Mouse (Mus musculus) stomach, embryonic 16.5 days (tissue): ENCODE data around the gene Chd3. TPM values are rescaled to one million over a fixed set of nuclear protein-coding genes. Genes with fewer than 3 reads are reported as not detected.

Source experiments
- ATAC-seq: fragments of 200-750 bp; cut with Nextera tagmentation; 2 replicates; pipeline ENCODE4 v1.8.0; 2017; ENCODE audit warnings: moderate number of reproducible peaks, moderate TSS enrichment; ENCODE audit not compliant: insufficient read depth, low FRiP score
- H3K27ac ChIP-seq: fragments of 300-500 bp; sonication (generic); 2 replicates; pipeline ENCODE4 v1.5.1; 2014; ENCODE audit warnings: low read length
- H3K27me3 ChIP-seq: fragments of 300-500 bp; sonication (generic); 2 replicates; pipeline ENCODE4 v1.6.1; 2014; ENCODE audit warnings: low read length, control low read depth, mixed read lengths; ENCODE audit not compliant: control insufficient read depth, insufficient read depth
- H3K36me3 ChIP-seq: fragments of 300-500 bp; sonication (generic); 2 replicates; pipeline ENCODE4 v1.6.1; 2014; ENCODE audit warnings: low read length; ENCODE audit not compliant: control insufficient read depth, insufficient read depth
- H3K4me1 ChIP-seq: fragments of 300-500 bp; sonication (generic); 2 replicates; pipeline ENCODE4 v1.6.1; 2014; ENCODE audit warnings: low read length, control low read depth, mixed read lengths; ENCODE audit not compliant: control insufficient read depth, insufficient read depth
- H3K4me2 ChIP-seq: fragments of 300-500 bp; sonication (generic); 2 replicates; pipeline ENCODE4 v1.6.1; 2014; ENCODE audit warnings: low read depth, low read length, mixed read lengths
- H3K4me3 ChIP-seq: fragments of 300-500 bp; sonication (generic); replicated peaks from 2 replicates; pipeline ENCODE4 v1.5.1; 2014; ENCODE audit warnings: mild to moderate bottlenecking, low read length
- H3K9ac ChIP-seq: fragments of 300-500 bp; sonication (generic); 2 replicates; pipeline ENCODE4 v1.6.1; 2014; ENCODE audit warnings: low read length
- H3K9me3 ChIP-seq: fragments of 300-500 bp; sonication (generic); replicated peaks from 2 replicates; pipeline ENCODE4 v1.6.1; 2016; ENCODE audit warnings: low read length, control low read depth; ENCODE audit not compliant: control insufficient read depth
- WGBS: fragments of 180-500 bp; shearing (Covaris S2); extraction: QIAGEN DNeasy Blood & Tissue Kit; methylation state at CpG from one replicate; pipeline ENCODE4 v1.1.7; 2014; 5-methylcytosine and 5-hydroxymethylcytosine counted together
- polyA plus RNA-seq: library from polyadenylated mRNA; unstranded; fragments of >200 nt; fragmentation: Nextera tagmentation; extraction: Ambion mirVana; gene quantifications from 2 replicates; pipeline ENCODE4 v1.2.1, GENCODE M21; 2015

The Chd3 gene
- polyA plus RNA-seq, 1 experiment from 2014 or later = 55.4 TPM

DNA sequence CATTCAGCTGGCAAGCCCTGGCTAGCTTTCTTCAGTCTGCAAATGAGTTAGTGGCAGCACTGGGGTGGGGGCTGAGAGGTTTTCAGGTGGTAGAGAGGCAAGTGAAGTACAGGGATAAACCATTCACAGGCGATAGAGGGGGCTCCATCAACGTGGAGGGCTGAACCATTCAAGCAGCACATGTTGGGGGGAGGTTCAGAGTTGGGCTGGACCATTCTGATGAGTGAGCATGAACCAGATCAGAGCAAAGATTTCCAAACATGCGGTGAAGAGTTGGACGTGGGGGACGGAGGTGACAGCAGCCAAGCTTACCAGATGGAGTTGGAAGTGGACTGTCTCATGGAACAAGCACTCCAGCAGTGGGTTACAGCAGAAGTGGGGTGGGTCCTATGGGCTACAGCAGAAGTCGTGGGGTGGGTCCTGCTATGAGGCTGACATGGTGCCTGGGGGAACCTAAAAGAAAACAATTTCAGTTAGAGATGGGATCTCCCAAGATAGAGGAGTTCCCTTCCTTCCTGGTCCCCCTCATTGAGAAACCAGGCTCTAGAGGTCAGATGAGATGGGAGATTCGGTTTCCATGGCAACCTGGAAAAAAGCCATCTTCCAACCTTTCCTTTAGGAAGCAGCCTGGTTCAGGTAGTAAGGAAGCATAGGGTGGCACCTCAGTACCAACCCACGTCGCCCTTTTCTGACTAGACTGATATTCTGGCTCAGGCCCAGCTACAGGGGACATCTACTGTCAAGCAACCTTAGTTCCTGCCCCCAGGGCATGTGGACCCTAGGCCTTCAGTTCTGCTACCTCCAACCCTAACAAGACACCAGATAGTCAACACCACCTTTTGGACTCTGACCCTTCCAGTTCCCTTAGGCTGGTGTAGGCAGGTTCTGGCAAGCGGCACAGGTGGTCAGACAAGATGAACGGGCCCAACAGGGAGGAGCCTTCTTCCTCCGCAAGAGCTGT is 44.3 kb upstream of the Chd3 start, which contains the start of gene Kdm6b:
Gene Kdm6b (minus strand): TSS at position 455 of the 961 bp plus-strand sequence.
- no peak for ATAC-seq
- peak within 1 kb of the TSS; percentile 80 for H3K9ac ChIP-seq
- H3K36me3 ChIP-seq = no peaks in the 10 kb centered on the region
- H3K4me3 ChIP-seq = peak within 1 kb of the TSS; percentile 67
- peak within 1 kb of the TSS; percentile 99 for H3K27ac ChIP-seq
- H3K4me2 ChIP-seq = peak within 1 kb of the TSS; percentile 98
- H3K9me3 ChIP-seq = no peaks in the 10 kb centered on the region
- no peaks in the 10 kb centered on the region for H3K27me3 ChIP-seq
- peaks cover 36% of the 10 kb centered on the region for H3K4me1 ChIP-seq
- WGBS = 23% methylated on average over 12 of the region's 12 CpGs

- WGBS = 54% methylated on average over 7 of the region's 7 CpGs
- peaks cover 45% of the 10 kb centered on the region for H3K4me1 ChIP-seq
- no peaks in the 10 kb centered on the region for H3K27me3 ChIP-seq
- no peak for ATAC-seq
- H3K36me3 ChIP-seq = 0 out of 2 replicates have a peak, but pooled peaks cover 4% of the 10 kb centered on the region
- H3K4me3 ChIP-seq = 0 out of 2 replicates have a peak overlapping the region, but pooled peaks have one; percentile 0
- H3K4me2 ChIP-seq = peak overlapping the region; percentile 98
- H3K9ac ChIP-seq = peak overlapping the region; percentile 17; the same call in 1 of the 2 replicates
- no peaks in the 10 kb centered on the region for H3K9me3 ChIP-seq
- H3K27ac ChIP-seq = peak overlapping the region; percentile 19; the same call in 1 of the 2 replicates
These were observed 43.3 kb upstream of the Chd3 start for GRCm38 (mm10) chr11:69412548-69412947.

DNA sequence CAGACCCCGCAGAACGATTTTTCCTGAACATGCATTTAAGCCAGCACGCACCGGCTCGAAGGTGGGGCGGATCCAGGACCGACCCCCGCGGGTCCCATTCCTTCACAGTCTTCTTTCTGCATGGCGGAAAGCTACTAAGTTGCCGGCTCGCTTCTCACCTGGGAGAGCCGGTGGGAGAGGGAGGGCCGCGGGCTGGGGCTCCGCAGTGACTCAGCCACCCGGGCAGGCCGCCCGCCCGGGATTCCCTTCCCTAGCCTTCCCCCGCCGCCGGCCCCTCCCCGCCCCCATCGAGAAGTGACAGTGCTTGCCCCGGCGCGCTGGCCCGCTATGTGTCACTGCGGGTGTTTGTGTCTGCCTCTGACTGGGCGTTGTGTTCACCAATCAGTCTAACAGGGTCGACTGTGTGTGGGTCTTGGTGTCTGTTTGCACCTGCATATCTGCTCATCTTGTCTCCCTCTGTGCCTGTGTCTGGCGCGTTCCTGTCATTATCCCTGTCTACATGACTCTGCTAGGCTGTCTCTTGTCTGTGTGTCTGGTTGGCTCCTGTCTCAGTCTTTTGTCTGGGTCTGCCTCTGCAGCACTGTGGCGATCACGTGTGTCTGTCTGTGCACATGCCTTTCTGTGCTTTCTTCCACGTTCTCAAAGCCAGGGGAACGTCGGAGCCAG is 42.5 kb upstream of the Chd3 start:
- Histone ChIP-seq H3K27ac (peak overlapping the region; percentile 100), H3K4me2 (peak overlapping the region; percentile 98), H3K4me1 (peaks cover 45% of the 10 kb centered on the region), H3K9ac (peak overlapping the region; percentile 89), H3K27me3 (no peaks in the 10 kb centered on the region), H3K9me3 (no peaks in the 10 kb centered on the region), H3K4me3 (peak overlapping the region; percentile 72), H3K36me3 (peaks cover 13% of the 10 kb centered on the region; the same call in 1 of the 2 replicates)
- WGBS = 1% methylated on average over 39 of the region's 39 CpGs
- peak; percentile 7; the same call in 1 of the 2 replicates for ATAC-seq

GRCm38 (mm10) chr11:69411073-69411535 is 41.9 kb upstream of the Chd3 start:
- Histone ChIP-seq H3K9ac (peak overlapping the region; percentile 89), H3K4me1 (peaks cover 45% of the 10 kb centered on the region)
- under 1% methylated on average over 26 of the region's 26 CpGs for WGBS

DNA sequence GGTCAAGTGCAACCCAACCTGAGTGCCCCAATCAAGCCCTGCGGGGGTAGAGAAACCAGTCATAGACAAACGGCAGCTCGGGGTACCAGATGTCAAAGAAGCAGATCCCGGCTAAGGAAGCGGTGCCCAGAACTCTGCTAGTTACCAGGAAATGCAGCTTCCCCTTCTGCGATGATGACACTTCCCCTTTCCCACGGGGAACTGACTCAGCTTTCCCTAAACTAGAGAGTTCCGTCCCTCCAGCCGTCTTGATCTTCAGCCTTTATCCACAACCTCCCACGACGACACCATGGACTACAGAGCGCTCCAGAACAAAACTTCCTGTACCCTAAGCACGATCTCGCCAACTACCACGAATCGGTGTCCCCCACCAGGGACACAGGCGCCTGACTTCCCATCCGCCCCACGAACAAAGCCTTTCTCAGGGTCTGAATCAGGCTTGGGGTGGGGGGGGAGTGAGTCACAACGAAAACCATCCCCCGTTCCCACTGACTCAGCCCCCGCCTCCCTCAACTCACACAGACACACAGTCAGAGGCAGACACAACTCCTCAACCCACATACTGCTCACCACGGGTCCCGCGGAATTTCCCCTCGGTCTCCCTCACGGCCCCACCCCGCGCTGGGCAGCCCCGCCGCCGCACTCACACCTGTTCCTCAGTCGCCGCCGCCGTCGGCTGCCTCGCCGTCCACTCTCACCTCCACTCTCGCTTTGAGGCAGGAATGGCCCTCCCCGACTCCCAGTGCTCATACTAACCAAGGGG is 41.3 kb upstream of the Chd3 start:
- peaks cover 24% of the 10 kb centered on the region for H3K36me3 ChIP-seq
- H3K27me3 ChIP-seq = no peaks in the 10 kb centered on the region
- ATAC-seq = peak; percentile 5; the same call in 1 of the 2 replicates
- peak overlapping the region; percentile 89 for H3K9ac ChIP-seq
- peak overlapping the region; percentile 98 for H3K4me2 ChIP-seq
- H3K4me1 ChIP-seq = peaks cover 45% of the 10 kb centered on the region
- peak overlapping the region; percentile 100 for H3K27ac ChIP-seq
- H3K4me3 ChIP-seq = peak overlapping the region; percentile 72
- WGBS = 1% methylated on average over 41 of the region's 41 CpGs
- H3K9me3 ChIP-seq = no peaks in the 10 kb centered on the region

More at GRCm38 (mm10) chr11:69411073-69411535, 41.9 kb upstream of the Chd3 start:
- peak; percentile 70 for ATAC-seq
- Histone ChIP-seq H3K4me2 (peak overlapping the region; percentile 98), H3K4me3 (peak overlapping the region; percentile 72), H3K36me3 (peaks cover 18% of the 10 kb centered on the region), H3K27ac (peak overlapping the region; percentile 100), H3K27me3 (no peaks in the 10 kb centered on the region), H3K9me3 (no peaks in the 10 kb centered on the region)

DNA sequence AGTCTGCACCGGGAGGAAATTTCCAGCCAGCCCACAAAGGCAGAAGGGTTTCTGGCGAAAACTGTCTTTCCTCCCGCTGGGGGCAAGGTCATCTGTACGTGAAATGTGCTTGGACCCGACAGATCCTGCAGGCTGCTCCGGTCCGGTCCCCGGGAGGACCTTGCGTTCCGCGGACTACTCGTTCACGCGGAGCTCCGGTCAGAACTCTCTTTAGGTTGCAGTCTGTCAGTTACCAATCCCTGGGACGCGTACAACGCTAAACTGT is 40.8 kb upstream of the Chd3 start:
- Histone ChIP-seq H3K4me1 (peaks cover 43% of the 10 kb centered on the region), H3K4me3 (peak overlapping the region; percentile 72), H3K36me3 (peaks cover 28% of the 10 kb centered on the region), H3K9me3 (no peaks in the 10 kb centered on the region), H3K4me2 (peak overlapping the region; percentile 98), H3K27ac (peak overlapping the region; percentile 100), H3K9ac (peak overlapping the region; percentile 89), H3K27me3 (no peaks in the 10 kb centered on the region)
- ATAC-seq = no peak
- WGBS = under 1% methylated on average over 18 of the region's 18 CpGs

- peak overlapping the region; percentile 72 for H3K4me3 ChIP-seq
- H3K4me2 ChIP-seq = peak overlapping the region; percentile 98
- under 1% methylated on average over 45 of the region's 46 CpGs for WGBS
- H3K9me3 ChIP-seq = no peaks in the 10 kb centered on the region
- peaks cover 38% of the 10 kb centered on the region for H3K4me1 ChIP-seq
- peak overlapping the region; percentile 100 for H3K27ac ChIP-seq
- H3K36me3 ChIP-seq = peaks cover 32% of the 10 kb centered on the region
- no peaks in the 10 kb centered on the region for H3K27me3 ChIP-seq
- peak; percentile 69 for ATAC-seq
- H3K9ac ChIP-seq = peak overlapping the region; percentile 89
These were observed 40.3 kb upstream of the Chd3 start for GRCm38 (mm10) chr11:69409378-69410044.
